ENCODE assay signal across 28 mouse cellular contexts in genomic region chr11:38828375-38828774, GRCm38 (mm10).
"Had no signal": no experiment of that assay in that cellular context is flagged by ENCODE, and none has a peak within 500 bp of the region (broad histone marks: within the 10 kb centered on the region; RNA-seq: fewer than 3 reads in every experiment).

No protein-coding gene starts in this region.

- H3K9ac ChIP-seq: embryonic facial prominence, embryonic 12.5 days; embryonic facial prominence, embryonic 13.5 days; embryonic facial prominence, embryonic 15.5 days; forebrain, embryonic 12.5 days; forebrain, embryonic 13.5 days; forebrain, embryonic 15.5 days; forebrain, postnatal 0 days had no signal

- DNase-seq: cerebellum, adult 2 months; cerebellum, adult 8-10 months; cerebellum, adult 9-10 months; cerebellum, adult 9-11 months; cerebellum, postnatal 10 days; cerebellum, postnatal 14 days; cerebellum, postnatal 25 days; cerebellum, postnatal 36 days; embryo, embryonic 11 days; forebrain, postnatal 0 days; gastrocnemius, adult 2 months; gastrocnemius, postnatal 10 days; gastrocnemius, postnatal 14 days; gastrocnemius, postnatal 25 days; gastrocnemius, postnatal 36 days; heart, adult 18-20 months; heart, adult 2 months had no signal

- H3K27ac ChIP-seq: embryonic facial prominence, embryonic 10.5 days; embryonic facial prominence, embryonic 12.5 days; embryonic facial prominence, embryonic 13.5 days; embryonic facial prominence, embryonic 15.5 days; forebrain, embryonic 10.5 days; forebrain, embryonic 12.5 days; forebrain, embryonic 13.5 days; forebrain, embryonic 15.5 days; gastrocnemius, adult 2 months; heart, adult 2 months had no signal

- H3K27me3 ChIP-seq: embryonic facial prominence, embryonic 12.5 days; embryonic facial prominence, embryonic 13.5 days; embryonic facial prominence, embryonic 15.5 days; forebrain, embryonic 12.5 days; forebrain, embryonic 13.5 days; forebrain, embryonic 15.5 days had no signal

- H3K9me3 ChIP-seq: embryonic facial prominence, embryonic 10.5 days; embryonic facial prominence, embryonic 12.5 days; embryonic facial prominence, embryonic 13.5 days; embryonic facial prominence, embryonic 15.5 days; forebrain, embryonic 10.5 days; forebrain, embryonic 12.5 days; forebrain, embryonic 13.5 days; forebrain, embryonic 15.5 days had no signal

- H3K4me2 ChIP-seq: embryonic facial prominence, embryonic 12.5 days; embryonic facial prominence, embryonic 13.5 days; embryonic facial prominence, embryonic 15.5 days; forebrain, embryonic 12.5 days; forebrain, embryonic 13.5 days; forebrain, embryonic 15.5 days had no signal

- H3K4me3 ChIP-seq: embryonic facial prominence, embryonic 10.5 days; embryonic facial prominence, embryonic 12.5 days; embryonic facial prominence, embryonic 13.5 days; embryonic facial prominence, embryonic 15.5 days; erythroblast, embryonic 14.5 days; forebrain, embryonic 10.5 days; forebrain, embryonic 12.5 days; forebrain, embryonic 13.5 days; forebrain, embryonic 15.5 days; gastrocnemius, adult 2 months; heart, adult 2 months had no signal

- ATAC-seq: forebrain, embryonic 13.5 days; forebrain, embryonic 14.5 days; forebrain, embryonic 15.5 days; forebrain, embryonic 16.5 days; forebrain, postnatal 0 days had no signal

- H3K36me3 ChIP-seq: embryonic facial prominence, embryonic 10.5 days; embryonic facial prominence, embryonic 12.5 days; embryonic facial prominence, embryonic 13.5 days; embryonic facial prominence, embryonic 15.5 days; forebrain, embryonic 10.5 days; forebrain, embryonic 12.5 days; forebrain, embryonic 15.5 days had no signal

- H3K4me1 ChIP-seq: embryonic facial prominence, embryonic 10.5 days; embryonic facial prominence, embryonic 12.5 days; embryonic facial prominence, embryonic 13.5 days; embryonic facial prominence, embryonic 15.5 days; forebrain, embryonic 10.5 days; forebrain, embryonic 12.5 days; forebrain, embryonic 13.5 days; forebrain, embryonic 15.5 days had no signal
